Mouse (Mus musculus) heart, postnatal 10 days (tissue): Measurements from ENCODE around the gene Bank1. TPM values are rescaled to one million over a fixed set of nuclear protein-coding genes. Genes with fewer than 3 reads are reported as not detected.
"Not testable (repeated sequence)": the region's sequence is repeated elsewhere in the genome, so short reads cannot be mapped to it uniquely, and the experiment has no call there.

Experiments used
- DNase-seq, 2 experiments: peaks; one replicate each; pipeline ENCODE4 v3.0.0; 2021
- intact Hi-C: fragments of 180-260 bp; cut with DNase I; formaldehyde crosslinking; loops from one replicate; pipeline ENCODE4 v1.15.1; 2025
- total RNA-seq, 2 experiments: library from RNA; stranded (reverse); gene quantifications; 2 replicates each; pipeline ENCODE4 v1.2.3; 2021

Bank1 gene
- under 1 TPM; 0.55 to 0.84 TPM for total RNA-seq

DNA sequence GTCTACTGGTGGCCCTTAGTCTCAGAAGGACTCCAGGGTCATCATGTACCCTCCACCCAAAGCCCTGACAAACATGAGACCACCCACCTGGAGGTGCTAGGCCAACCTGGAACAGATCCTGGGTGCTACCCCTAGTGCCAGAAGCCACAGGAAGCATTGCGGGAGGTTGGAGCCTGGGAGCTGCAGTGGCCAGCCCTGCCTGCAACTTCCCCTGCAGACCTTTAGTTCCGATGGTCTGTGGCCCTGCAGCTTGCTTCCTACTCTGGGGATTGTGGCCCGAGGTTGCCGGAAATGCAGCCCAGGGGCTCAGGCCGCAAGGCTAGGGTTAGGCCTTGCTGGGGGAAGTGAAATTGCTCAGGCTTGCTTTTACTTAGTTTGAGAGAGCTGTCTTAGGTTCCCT is at the start of gene Bank1:
Gene Bank1 (minus strand): TSS at position 284 of the 400 bp plus-strand sequence.
- intact Hi-C loops, result no loop called here
- peak; percentile 23 for DNase-seq

DNA sequence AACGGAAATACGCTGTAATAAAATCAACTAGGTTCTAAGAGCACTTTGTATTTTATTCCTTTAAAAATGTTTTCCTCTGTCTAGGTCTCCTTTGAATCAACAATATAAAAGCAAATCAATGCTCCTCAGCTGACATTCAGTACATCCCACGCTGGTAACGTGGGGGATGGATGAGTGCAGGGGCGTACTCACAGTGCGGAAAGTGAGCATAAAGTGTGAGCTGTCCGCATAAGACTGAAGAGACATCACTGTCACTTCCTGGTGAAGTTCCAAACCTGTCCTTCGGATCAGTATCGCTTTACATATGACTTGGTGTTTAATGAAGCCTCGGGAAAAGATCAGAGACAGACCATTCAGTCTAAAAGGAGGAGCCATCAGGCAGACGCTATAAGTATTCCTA is 44.0 kb upstream of the Bank1 start:
- intact Hi-C loops, result no loop called here
- no peak for DNase-seq

- DNase-seq, result no peak
- intact Hi-C loops, result no loop called here
Measured at GRCm38 (mm10) chr3:136369466-136369865, 43.6 kb upstream of the Bank1 start.

GRCm38 (mm10) chr3:136368505-136368999 is 42.7 kb upstream of the Bank1 start:
- intact Hi-C loops, result no loop called here
- DNase-seq, result no peak

DNA sequence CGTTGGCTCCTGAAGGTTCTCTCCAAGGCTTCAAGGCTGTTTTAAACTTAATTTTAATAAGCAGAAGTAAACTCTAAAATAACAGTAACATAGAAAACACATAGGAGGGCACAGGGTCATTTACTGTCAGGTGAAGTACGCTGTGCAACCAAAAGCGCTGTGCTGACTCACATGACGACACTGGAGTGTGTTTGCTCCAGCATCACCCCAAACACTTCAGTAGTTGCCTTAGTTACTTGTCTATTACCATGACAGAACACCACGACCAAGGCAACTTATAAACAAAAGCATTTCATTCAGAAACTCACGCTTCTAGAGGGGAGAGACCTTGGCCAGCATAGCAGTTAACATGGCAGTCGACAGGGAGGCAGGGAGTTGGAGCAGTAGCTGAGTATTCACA is 23.8 kb upstream of the Bank1 start:
- intact Hi-C loops, result no loop called here
- no peak for DNase-seq

DNA sequence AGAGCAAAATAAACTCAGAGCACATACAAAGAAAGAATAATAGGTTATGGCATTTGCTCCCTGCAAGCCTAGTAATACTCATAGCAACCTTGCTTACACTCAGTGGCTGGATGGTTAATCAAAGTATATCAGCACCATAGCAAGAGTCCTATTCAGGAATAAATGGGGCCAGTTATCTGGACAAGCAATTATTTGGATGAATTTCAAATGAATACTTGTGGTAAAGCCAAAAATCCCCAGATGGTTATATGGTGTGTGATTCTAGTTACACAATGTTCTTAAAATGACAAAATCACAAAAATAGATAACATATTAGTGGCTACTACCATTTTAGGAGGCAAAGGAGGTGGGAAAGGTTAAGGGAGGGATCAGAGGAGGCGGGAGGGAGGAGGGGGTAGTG is 22.7 kb upstream of the Bank1 start:
- intact Hi-C loops, result no loop called here
- DNase-seq, result no peak

GRCm38 (mm10) chr3:136347277-136347676 is 21.4 kb upstream of the Bank1 start:
- no peak for DNase-seq
- intact Hi-C loops, result no loop called here

DNA sequence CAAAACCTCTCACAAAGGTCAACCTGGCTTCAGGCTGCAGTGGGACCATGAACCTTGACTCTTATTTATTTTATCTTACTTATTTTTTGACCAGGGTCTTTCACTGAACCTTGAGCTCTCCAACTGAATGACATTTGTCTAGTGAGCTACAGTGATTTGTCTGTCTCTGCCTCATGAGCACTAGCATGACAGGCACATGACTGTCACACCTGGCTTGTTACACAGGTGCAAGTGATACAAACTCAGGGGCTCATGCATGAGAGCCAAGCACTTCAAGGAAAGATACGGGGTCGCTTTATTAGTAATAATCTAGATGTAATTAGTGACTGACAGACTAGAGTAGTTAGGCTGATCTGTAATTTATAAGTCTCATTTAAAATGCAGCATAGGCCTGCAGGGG is 16.0 kb upstream of the Bank1 start:
- no peak for DNase-seq
- intact Hi-C loops, result no loop called here

DNA sequence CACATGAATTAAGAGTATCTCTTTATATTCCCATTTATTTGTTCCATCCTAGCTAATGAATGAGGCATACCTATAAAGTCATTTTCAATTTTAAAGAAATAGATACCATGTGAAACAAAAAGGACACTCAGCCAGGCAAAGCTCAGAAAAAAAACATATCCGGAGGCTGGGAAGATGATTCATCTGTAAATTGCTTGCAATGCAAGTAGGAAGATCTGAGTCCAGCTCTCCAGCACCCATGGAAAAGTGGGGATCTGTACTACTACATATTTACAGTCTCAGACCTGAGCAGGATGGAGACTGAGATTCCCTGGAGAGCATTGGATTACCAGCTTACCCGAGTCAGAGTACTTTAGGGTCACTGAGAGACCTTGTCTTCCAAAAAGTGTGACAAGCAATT is 14.0 kb upstream of the Bank1 start:
- no peak for DNase-seq
- intact Hi-C loops, result no loop called here

DNA sequence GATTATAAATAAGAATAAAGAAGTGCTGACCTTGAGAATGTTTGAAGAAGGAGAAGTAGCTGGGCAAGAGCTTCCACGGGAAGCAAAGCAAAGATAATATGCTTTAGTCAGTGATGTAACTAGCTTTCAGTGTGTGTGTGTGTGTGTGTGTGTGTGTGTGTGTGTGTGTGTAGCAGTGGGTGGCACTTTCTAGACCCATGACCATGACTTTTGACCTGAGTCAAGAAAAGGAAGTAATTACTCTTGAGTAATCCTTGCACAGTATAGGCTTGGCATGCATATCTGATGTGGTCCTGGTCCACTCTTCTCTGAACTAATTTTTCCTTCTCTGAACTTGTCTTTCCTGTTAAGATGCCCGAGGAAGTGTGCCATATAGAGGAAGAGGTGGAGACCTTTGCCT is 5.3 kb upstream of the Bank1 start:
- intact Hi-C loops, result no loop called here
- peak; percentile 2 to 15 for DNase-seq

DNA sequence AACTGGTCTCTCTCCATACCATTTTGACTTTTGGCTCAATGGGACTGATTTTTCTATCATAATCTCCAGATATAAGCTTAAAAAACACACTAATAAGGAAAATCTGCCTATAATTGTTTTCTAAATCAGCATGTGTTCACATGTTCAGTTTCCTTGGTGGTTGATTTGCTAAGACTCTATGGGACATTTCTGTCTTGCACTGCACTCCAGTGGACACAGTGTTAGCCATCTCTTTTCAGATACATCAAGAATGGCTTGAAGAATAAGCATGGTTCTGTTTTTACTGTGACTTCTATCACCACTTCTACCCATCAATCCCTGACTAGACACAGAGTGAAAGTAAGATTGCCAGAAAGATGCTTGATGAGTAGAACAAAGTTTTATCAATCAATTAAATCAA is 4.2 kb upstream of the Bank1 start:
- no peak for DNase-seq
- intact Hi-C loops, result no loop called here

DNA sequence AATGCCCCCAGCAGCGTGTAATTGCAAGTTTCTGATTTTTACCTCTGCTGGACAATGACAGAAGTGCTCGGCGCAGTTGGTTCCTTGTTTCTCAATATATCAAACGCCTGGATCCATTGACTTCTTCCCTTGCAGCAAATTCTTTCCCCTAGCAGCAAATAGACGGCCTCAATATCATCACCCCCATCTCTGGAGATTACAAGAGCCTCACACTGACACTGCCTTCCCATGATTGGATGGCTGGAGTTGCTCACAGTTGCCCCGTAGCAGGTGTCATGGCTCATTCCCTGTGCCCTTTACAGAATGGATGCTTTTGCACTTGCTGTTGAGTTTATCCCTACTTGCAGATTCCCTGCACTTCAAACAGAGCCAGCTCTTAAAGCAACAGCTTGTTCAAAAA is 3.3 kb upstream of the Bank1 start:
- intact Hi-C loops, result no loop called here

DNA sequence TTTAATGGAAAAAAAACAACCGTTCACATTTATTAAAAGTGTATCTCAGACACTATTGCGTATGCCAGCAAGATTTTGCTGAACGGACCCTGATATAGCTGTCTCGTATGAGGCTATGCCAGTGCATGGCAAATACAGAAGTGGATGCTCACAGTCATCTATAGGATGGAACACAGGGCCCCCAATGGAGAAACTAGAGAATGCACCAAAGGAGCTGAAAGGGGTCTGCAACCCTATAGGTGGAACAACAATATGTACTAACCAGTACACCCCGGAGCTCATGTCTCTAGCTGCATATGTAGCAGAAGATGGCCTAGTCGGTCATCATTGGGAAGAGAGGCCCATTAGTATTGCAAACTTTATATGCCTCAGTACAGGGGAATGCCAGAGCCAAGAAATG is 1.1 kb downstream of the Bank1 start:
- intact Hi-C loops, DNase-seq: not testable (repeated sequence)

More for the DNA sequence above, 3.3 kb upstream of the Bank1 start:
- DNase-seq, result no peak

DNA sequence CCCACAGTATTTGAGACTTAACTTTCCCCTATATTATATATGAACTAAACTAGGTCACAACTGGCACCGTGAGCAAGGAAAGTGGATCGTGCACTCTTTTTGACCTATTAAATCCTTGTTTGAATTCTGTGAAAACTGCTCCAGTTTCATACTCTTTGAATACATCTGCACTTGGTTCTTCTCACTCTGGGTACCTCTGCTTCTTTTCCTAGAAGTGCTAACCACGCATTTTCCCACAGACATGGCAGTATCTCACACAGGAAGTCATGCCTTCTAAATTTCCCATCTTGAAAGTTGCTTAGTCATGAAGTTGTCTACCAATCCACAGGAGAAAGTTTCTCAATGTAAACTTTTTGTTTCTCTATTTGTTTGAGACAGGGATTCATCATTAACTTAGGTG is 3.9 kb downstream of the Bank1 start:
- intact Hi-C loops, result no loop called here
- no peak for DNase-seq

DNA sequence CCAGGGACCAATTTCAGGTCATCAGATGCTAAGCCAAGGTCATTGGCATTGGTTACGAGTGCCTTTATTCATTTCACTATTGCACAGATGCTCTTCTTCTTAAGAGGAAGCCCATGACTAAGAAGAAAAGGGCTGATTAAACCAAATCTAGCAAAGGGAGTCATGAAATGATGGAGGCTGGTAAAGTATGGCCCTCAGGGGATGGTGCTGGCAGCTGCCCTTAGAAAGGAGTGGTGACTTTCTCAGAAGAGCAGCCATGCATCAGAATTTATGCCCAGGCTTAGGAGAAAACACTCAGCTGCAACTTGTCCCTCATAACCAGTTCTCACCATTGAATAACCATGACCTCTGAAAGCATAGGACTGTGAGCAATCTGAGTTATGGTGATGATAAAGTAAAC is 17.4 kb downstream of the Bank1 start:
- intact Hi-C loops, result no loop called here

GRCm38 (mm10) chr3:136306564-136307158 is 19.2 kb downstream of the Bank1 start:
- intact Hi-C loops, result no loop called here
- no peak for DNase-seq

More for the DNA sequence above, 17.4 kb downstream of the Bank1 start:
- no peak for DNase-seq

DNA sequence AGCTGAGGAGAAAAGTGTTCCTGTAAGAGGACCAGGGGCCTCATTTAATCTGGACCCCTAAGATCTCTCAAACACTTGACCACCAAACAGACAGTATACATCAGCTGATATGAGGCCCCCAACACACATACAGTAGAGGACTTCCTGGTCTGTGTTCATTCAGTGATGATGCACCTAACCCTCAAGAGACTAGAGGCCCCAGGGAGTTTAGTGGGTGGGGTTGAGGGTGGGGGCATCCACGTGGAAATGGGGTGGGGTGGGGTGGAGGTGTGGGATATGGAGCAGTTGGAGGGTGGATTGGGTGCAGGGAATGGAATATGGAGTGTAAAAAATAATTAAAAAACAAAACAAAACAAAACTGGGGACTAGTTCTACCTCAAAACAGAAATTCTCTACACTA is 23.3 kb downstream of the Bank1 start:
- intact Hi-C loops, result no loop called here
- DNase-seq, result no peak

- DNase-seq, intact Hi-C loops: not testable (repeated sequence)
Measured at GRCm38 (mm10) chr3:136300810-136301209, 25.1 kb downstream of the Bank1 start.

DNA sequence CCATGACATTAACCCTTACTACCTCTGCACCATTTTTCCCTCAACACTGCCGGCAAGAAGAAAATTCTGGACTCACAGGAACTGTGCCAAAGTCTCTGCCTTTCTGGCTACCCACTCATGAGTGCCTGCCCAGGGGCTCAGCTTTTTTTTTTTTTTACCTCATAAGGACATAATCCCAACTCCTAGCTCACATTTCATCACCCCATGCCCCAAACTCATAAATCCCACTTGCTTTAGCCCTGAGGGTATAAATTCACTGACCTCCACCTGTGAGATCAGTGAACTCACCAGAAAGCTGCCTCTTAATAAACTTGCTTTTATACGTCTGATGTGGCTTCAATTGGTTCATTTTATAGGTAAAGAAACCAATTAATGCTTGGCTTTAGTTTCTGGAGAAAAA is 28.5 kb downstream of the Bank1 start:
- intact Hi-C loops, result no loop called here
- no peak for DNase-seq

GRCm38 (mm10) chr3:136295250-136295649 is 30.6 kb downstream of the Bank1 start:
- no peak for DNase-seq
- intact Hi-C loops, result no loop called here

DNA sequence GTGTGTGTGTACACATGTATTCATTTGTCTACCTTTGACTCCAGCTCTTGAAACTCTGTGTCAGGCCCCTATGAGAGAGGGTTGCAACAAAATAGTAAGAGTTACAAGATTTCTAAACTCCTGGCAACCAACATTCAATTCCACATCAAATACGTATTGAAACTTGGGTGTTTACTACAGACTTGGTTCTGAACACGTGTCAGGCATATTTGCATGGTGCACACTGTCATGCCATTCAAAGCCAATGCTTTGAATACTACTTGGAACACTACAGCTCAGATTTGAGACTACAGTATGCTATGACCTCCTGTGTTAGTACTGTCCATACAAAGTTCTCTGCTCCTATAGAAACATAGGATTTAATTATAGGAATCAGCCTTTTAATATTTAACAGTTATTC is 38.0 kb downstream of the Bank1 start:
- DNase-seq, result no peak
- intact Hi-C loops, result no loop called here

- intact Hi-C loops, result no loop called here
- DNase-seq, result no peak
Measured at GRCm38 (mm10) chr3:136264969-136265595, 60.8 kb downstream of the Bank1 start.

GRCm38 (mm10) chr3:136257761-136258160 is 68.1 kb downstream of the Bank1 start:
- intact Hi-C loops, result no loop called here
- DNase-seq, result no peak
